Mouse (Mus musculus) olfactory bulb, adult 2 months (tissue): ENCODE measurements at regions not wholly inside any gene's neighbourhood (a gene's known extent, or its start where the extent isn't known, plus 50 kb on each side); places are given as distances from the start of the nearest gene placed in this dataset.

ENCODE experiments used
- CTCF ChIP-seq: fragments of 200-500 bp; IDR thresholded peaks from 2 replicates; pipeline ENCODE4 v1.5.1; 2012; ENCODE audit warnings: low read depth, mild to moderate bottlenecking, low read length, moderate library complexity; ENCODE audit not compliant: insufficient read depth
- POLR2A ChIP-seq: fragments of 200-500 bp; IDR thresholded peaks from 2 replicates; pipeline ENCODE4 v1.6.1; 2012; ENCODE audit warnings: mild to moderate bottlenecking, low read depth, low read length, moderate library complexity; ENCODE audit not compliant: insufficient read depth

- TF ChIP-seq POLR2A = no peak
- TF ChIP-seq CTCF = no peak
These were observed 171.6 kb upstream of the Cadm1 start for GRCm38 (mm10) chr9:47358400-47358767.
